Comparison of ENCODE assay signal across 21 mouse cellular contexts in the genomic region with DNA sequence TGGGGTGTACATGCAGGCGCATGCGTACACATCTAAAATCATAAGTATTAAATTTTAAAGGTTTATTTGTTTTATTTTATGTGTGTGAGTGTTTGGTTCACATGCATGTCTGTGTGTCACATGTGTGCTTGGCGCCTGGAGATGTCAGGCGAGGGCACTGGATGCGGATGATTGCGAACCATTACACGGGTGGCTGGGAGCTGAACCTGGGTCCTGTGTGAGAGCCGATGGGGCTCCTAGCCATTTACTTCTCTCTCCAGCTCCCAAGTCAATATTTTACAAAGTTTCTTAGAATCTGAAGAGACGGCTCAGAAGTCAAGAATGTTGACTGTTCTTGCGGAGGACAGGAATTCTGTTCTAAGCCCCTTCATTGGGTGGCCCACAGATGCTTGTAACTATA.
DNase-seq lines count a peak whose midpoint lies in the region; ATAC-seq lines count a peak whose summit lies in the region.
"Had no signal": no experiment of that assay in that cellular context is flagged by ENCODE, and none has a peak within 500 bp of the region (broad histone marks: within the 10 kb centered on the region; RNA-seq: fewer than 3 reads in every experiment).

No protein-coding gene starts in this region.

- ATAC-seq in limb, embryonic 13.5 days (ENCODE audit: low FRiP score, low read depth): no peak
- ATAC-seq: activated CD4-positive, CD25-positive, alpha-beta regulatory T cell, adult 4 months; CD4-positive, CD25-positive, alpha-beta regulatory T cell, adult 4 months; Patski had no signal

- H3K27ac ChIP-seq in heart, embryonic 10.5 days: no peak overlapping the region
- H3K27ac ChIP-seq in limb, embryonic 13.5 days: peak overlapping the region; percentile 16; the same call in 1 of the 2 replicates
- no peak overlapping the region for H3K27ac ChIP-seq in limb, embryonic 10.5 days

- no peak overlapping the region for H3K9ac ChIP-seq in limb, embryonic 13.5 days

- no peak overlapping the region for H3K4me2 ChIP-seq in limb, embryonic 13.5 days (replicated peaks)

- intact Hi-C loops in heart, postnatal 36 days (cut with DNase I): no loop called here

- WGBS in heart, embryonic 10.5 days: 92% methylated on average over 10 of the region's 10 CpGs
- WGBS in limb, embryonic 13.5 days: 88% methylated on average over 10 of the region's 10 CpGs
- WGBS in limb, embryonic 10.5 days: 93% methylated on average over 10 of the region's 10 CpGs

- H3K4me3 ChIP-seq in heart, embryonic 10.5 days: no peak overlapping the region
- H3K4me3 ChIP-seq in limb, embryonic 13.5 days: no peak overlapping the region
- no peak overlapping the region for H3K4me3 ChIP-seq in limb, embryonic 10.5 days

- H3K4me1 ChIP-seq in heart, embryonic 10.5 days: no peaks in the 10 kb centered on the region
- H3K4me1 ChIP-seq in limb, embryonic 13.5 days: peaks cover 22% of the 10 kb centered on the region
- no peaks in the 10 kb centered on the region for H3K4me1 ChIP-seq in limb, embryonic 10.5 days

- H3K36me3 ChIP-seq in heart, embryonic 10.5 days: no peaks in the 10 kb centered on the region
- H3K36me3 ChIP-seq in limb, embryonic 13.5 days: no peaks in the 10 kb centered on the region
- H3K36me3 ChIP-seq in limb, embryonic 10.5 days: no peaks in the 10 kb centered on the region
- H3K36me3 ChIP-seq: G1E had no signal

- DNase-seq in heart, adult 11 months: peak; percentile 83
- DNase-seq in heart, adult 8-10 months (ENCODE audit: low spot score): no peak
- peak; percentile 70 for DNase-seq in heart, embryonic 10.5 days (ENCODE audit: low spot score)
- no peak for DNase-seq in heart, postnatal 36 days
- no peak for DNase-seq in limb, embryonic 10.5 days (ENCODE audit: low spot score)
- DNase-seq: adrenal gland, adult 2 months; adrenal gland, adult 8-10 months; adrenal gland, postnatal 10 days; adrenal gland, postnatal 14 days; adrenal gland, postnatal 25 days; adrenal gland, postnatal 36 days; B cell, adult 2 months; cerebellum, adult 11 months; cerebellum, adult 11-12 months; cerebellum, adult 18-20 months had no signal

- no peaks in the 10 kb centered on the region for H3K9me3 ChIP-seq in heart, embryonic 10.5 days
- no peaks in the 10 kb centered on the region for H3K9me3 ChIP-seq in limb, embryonic 13.5 days
- no peaks in the 10 kb centered on the region for H3K9me3 ChIP-seq in limb, embryonic 10.5 days (replicated peaks)

- H3K27me3 ChIP-seq in heart, embryonic 10.5 days (ENCODE audit: insufficient read depth, poor library complexity, severe bottlenecking): no peaks in the 10 kb centered on the region
- no peaks in the 10 kb centered on the region for H3K27me3 ChIP-seq in limb, embryonic 13.5 days
- H3K27me3 ChIP-seq in limb, embryonic 10.5 days (ENCODE audit: low read depth, poor library complexity, severe bottlenecking): no peaks in the 10 kb centered on the region
- H3K27me3 ChIP-seq: CH12.LX had no signal

Comparison
In these comparisons a context has a peak if more than half of its experiments do, and no peak if none do; other contexts are left out.
1. DNase-seq: peak in heart, adult 11 months (single experiment) and heart, embryonic 10.5 days (single experiment); none in heart, adult 8-10 months (single experiment), heart, postnatal 36 days (0 of 2) and limb, embryonic 10.5 days (single experiment).